Mouse (Mus musculus): ENCODE measurements around the gene Cenpa.

DNA sequence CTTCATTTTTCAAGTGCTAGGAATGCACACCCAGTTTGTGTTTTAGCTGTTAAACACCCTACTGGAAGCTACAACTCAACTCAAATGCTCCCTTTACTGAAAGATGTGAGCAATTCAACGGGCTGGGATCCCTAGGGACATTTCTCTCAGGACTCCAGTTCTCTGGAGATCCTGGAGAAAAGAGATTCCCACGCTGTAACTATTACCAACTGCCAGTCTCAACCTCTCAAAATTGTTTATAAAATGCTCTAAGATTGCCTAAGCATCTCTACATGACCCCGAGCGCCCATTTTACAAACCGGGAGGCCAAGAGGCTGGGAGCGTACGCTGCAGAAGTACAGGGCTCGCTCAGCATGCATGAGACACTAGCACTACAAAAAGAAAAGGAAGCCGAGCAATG is 19.2 kb upstream of the Cenpa start:
- TF ChIP-seq POLR2A (IDR thresholded peaks at IDR 0.05; ENCODE audit: control insufficient read depth, extremely low read depth, insufficient read depth, low read length, poor library complexity) (no peak), CTCF (IDR thresholded peaks at IDR 0.05; ENCODE audit: borderline replicate concordance, control insufficient read depth, extremely low read depth, insufficient read depth, low read length, poor library complexity) (no peak)

Measured in thymus, adult 2 months (tissue).